Mouse (Mus musculus) monocyte, adult 5-6 weeks (primary cell): ENCODE measurements around the gene Ipo7. TPM values are rescaled to one million over a fixed set of nuclear protein-coding genes. Genes with fewer than 3 reads are reported as not detected.
"Not testable (repeated sequence)": the region's sequence is repeated elsewhere in the genome, so short reads cannot be mapped to it uniquely, and the experiment has no call there.

Experiments used
- ATAC-seq: fragments of 153-309, 156-312 bp; replicated peaks from 2 replicates; pipeline ENCODE4 v1.8.0; 2017; ENCODE audit warnings: mild to moderate bottlenecking; ENCODE audit not compliant: low TSS enrichment, insufficient number of reproducible peaks, severe bottlenecking, poor library complexity, low FRiP score
- total RNA-seq: library from RNA; stranded (forward); fragments of 200-1000, 200-491, 200-594 nt; gene quantifications from 3 replicates; pipeline ENCODE4 v1.2.3, GENCODE M21; 2017

Ipo7 gene
- 130 to 147 TPM (median 136 TPM) in 3 replicates for total RNA-seq

GRCm38 (mm10) chr7:110018117-110018630 is at the start of gene Ipo7:
Ipo7 (plus strand) TSS chr7:110018274.
- peak; percentile 100 for ATAC-seq

- no peak for ATAC-seq
Observed at GRCm38 (mm10) chr7:109968924-109969450, 49.1 kb upstream of the Ipo7 start.

GRCm38 (mm10) chr7:109969542-109969941 is 48.5 kb upstream of the Ipo7 start:
- no peak for ATAC-seq

- ATAC-seq, result no peak
Observed at GRCm38 (mm10) chr7:109975966-109976715, 41.9 kb upstream of the Ipo7 start.

- not testable (repeated sequence) for ATAC-seq
Observed at GRCm38 (mm10) chr7:109977131-109977530, 40.9 kb upstream of the Ipo7 start.

- ATAC-seq, result not testable (repeated sequence)
Observed at GRCm38 (mm10) chr7:109984608-109985007, 33.5 kb upstream of the Ipo7 start.

- peak; percentile 4 for ATAC-seq
Observed at GRCm38 (mm10) chr7:109985661-109986132, 32.4 kb upstream of the Ipo7 start.

- peak; percentile 99 for ATAC-seq
Observed at GRCm38 (mm10) chr7:109986133-109986669, 31.9 kb upstream of the Ipo7 start.

- not testable (repeated sequence) for ATAC-seq
Observed at GRCm38 (mm10) chr7:109986775-109987174, 31.3 kb upstream of the Ipo7 start, which contains the start of gene Tmem41b. Tmem41b (minus strand) TSS chr7:109986929.

- no peak for ATAC-seq
Observed at GRCm38 (mm10) chr7:109991286-109991685, 26.8 kb upstream of the Ipo7 start.

GRCm38 (mm10) chr7:109993157-109993959 is 24.7 kb upstream of the Ipo7 start:
- ATAC-seq, result no peak

- ATAC-seq, result no peak
Observed at GRCm38 (mm10) chr7:109998388-109998787, 19.7 kb upstream of the Ipo7 start.

GRCm38 (mm10) chr7:110002092-110002491 is 16.0 kb upstream of the Ipo7 start:
- peak; percentile 60 for ATAC-seq

GRCm38 (mm10) chr7:110002968-110003367 is 15.1 kb upstream of the Ipo7 start:
- no peak for ATAC-seq

- ATAC-seq, result no peak
Observed at GRCm38 (mm10) chr7:110005976-110006375, 12.1 kb upstream of the Ipo7 start.

GRCm38 (mm10) chr7:110006471-110007195 is 11.4 kb upstream of the Ipo7 start:
- peak; percentile 89 for ATAC-seq

GRCm38 (mm10) chr7:110008513-110008912 is 9.6 kb upstream of the Ipo7 start:
- ATAC-seq, result no peak

GRCm38 (mm10) chr7:110009084-110009483 is 9.0 kb upstream of the Ipo7 start:
- ATAC-seq, result no peak
